Mouse (Mus musculus) neural tube, embryonic 12.5 days (tissue): ENCODE measurements around the gene Baz2b. TPM values are rescaled to one million over a fixed set of nuclear protein-coding genes. Genes with fewer than 3 reads are reported as not detected.

Experiments
- ATAC-seq: fragments of 200-750 bp; cut with Nextera tagmentation; 2 replicates; pipeline ENCODE4 v1.8.0; 2017; ENCODE audit warnings: low read depth, mild to moderate bottlenecking, moderate TSS enrichment, moderate library complexity; ENCODE audit not compliant: low FRiP score
- H3K27ac ChIP-seq: fragments of 300-500 bp; sonication (generic); 2 replicates; pipeline ENCODE4 v1.5.1; 2016
- H3K27me3 ChIP-seq: fragments of 300-500 bp; sonication (generic); replicated peaks from 2 replicates; pipeline ENCODE4 v1.6.1; 2016; ENCODE audit warnings: mild to moderate bottlenecking
- H3K36me3 ChIP-seq: fragments of 300-500 bp; sonication (generic); 2 replicates; pipeline ENCODE4 v1.6.1; 2016; ENCODE audit warnings: mild to moderate bottlenecking
- H3K4me1 ChIP-seq: fragments of 300-500 bp; sonication (generic); 2 replicates; pipeline ENCODE4 v1.6.1; 2016
- H3K4me2 ChIP-seq: fragments of 300-500 bp; sonication (generic); replicated peaks from 2 replicates; pipeline ENCODE4 v1.6.1; 2016; ENCODE audit warnings: mild to moderate bottlenecking
- H3K4me3 ChIP-seq: fragments of 300-500 bp; sonication (generic); 2 replicates; pipeline ENCODE4 v1.5.1; 2016
- H3K9ac ChIP-seq: fragments of 300-500 bp; sonication (generic); 2 replicates; pipeline ENCODE4 v1.6.1; 2016; ENCODE audit warnings: mild to moderate bottlenecking
- H3K9me3 ChIP-seq: fragments of 300-500 bp; sonication (generic); 2 replicates; pipeline ENCODE4 v1.6.1; 2016; ENCODE audit warnings: mild to moderate bottlenecking
- WGBS: fragments of 180-500 bp; shearing (Covaris S2); methylation state at CpG from one replicate; pipeline ENCODE4 v1.1.7; 2016; 5-methylcytosine and 5-hydroxymethylcytosine counted together
- polyA plus RNA-seq: library from polyadenylated mRNA; unstranded; fragments of >200 nt; fragmentation: Nextera tagmentation; extraction: Ambion mirVana; gene quantifications from 2 replicates; pipeline ENCODE4 v1.2.1, GENCODE M21; 2016

The Baz2b gene
- polyA plus RNA-seq, 1 experiment from 2014 or later = 78.3 TPM

DNA sequence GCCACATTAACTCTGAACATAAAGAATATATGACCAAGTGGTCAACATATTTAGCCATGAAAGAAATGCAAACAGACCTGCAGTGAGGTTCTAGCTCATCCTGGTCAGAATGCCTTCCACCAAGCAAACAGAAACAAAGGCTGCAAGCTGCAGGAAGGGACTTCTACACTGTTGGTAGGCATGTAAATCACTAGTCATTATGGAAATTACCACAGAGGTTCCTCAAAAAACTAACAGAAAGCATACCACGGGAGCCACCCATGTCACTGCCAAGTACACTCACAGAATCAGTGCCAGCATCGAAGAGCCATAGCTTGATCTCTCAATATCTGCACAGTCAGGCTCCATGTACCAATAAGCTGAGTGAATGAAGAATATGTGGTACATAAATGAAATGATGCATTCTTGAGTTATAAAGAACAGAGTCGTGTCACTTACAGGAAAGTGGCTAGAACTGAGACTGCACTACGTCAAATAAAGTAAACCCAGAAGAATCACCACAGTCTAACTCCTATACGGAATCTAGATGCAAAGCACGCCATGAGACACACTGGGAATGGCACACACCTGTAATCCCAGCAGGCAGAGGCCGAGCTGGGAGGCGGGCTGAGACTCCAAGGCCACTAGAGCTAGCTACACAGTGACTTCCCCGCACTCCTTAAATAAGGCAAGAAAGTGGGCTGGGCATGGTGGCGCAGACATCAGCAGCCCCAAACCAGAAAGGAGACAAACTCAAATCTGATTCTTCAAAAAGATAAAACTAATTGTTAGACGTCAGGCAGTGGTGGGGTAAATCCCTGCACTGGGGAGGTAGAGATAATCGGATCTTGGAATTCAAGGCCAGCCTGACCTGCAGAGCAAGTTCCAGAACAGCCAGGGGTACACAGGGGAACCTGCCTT is 95.7 kb downstream of the Baz2b start:
- Histone ChIP-seq H3K4me1 (peaks cover 8% of the 10 kb centered on the region), H3K27ac (no peak overlapping the region), H3K4me2 (no peak overlapping the region), H3K9me3 (no peaks in the 10 kb centered on the region), H3K4me3 (no peak overlapping the region), H3K36me3 (peaks cover 5% of the 10 kb centered on the region), H3K27me3 (no peaks in the 10 kb centered on the region), H3K9ac (no peak overlapping the region)
- no peak for ATAC-seq
- 89% methylated on average over 12 of the region's 12 CpGs for WGBS

- H3K4me2 ChIP-seq = no peak overlapping the region
- peaks cover 5% of the 10 kb centered on the region for H3K36me3 ChIP-seq
- H3K27me3 ChIP-seq = no peaks in the 10 kb centered on the region
- 96% methylated on average over 2 of the region's 2 CpGs for WGBS
- H3K9me3 ChIP-seq = no peaks in the 10 kb centered on the region
- no peaks in the 10 kb centered on the region for H3K4me1 ChIP-seq
- ATAC-seq = no peak
- H3K9ac ChIP-seq = no peak overlapping the region
- H3K27ac ChIP-seq = no peak overlapping the region
- H3K4me3 ChIP-seq = no peak overlapping the region
Observed at GRCm38 (mm10) chr2:60112116-60112515, 97.5 kb downstream of the Baz2b start.

DNA sequence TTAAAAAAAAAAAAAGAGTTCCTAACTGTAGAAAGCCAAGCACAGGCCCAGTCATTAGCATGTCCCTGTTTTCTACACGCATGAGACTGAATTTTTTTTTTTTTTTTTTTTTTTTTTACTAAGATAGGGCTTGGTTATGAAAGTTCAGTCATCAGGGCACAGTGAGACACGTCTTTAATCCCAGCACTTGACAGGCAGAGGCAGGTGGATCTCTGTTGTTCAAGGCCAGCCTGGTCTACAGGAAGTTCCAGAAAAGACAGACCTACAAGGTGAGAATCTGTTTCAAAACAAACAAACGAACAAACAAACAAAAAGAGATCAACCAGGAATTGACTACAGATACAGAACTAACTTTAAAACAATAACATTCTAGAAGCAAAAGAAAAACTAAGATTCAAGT is 100.6 kb downstream of the Baz2b start:
- no peak for ATAC-seq
- peaks cover 5% of the 10 kb centered on the region for H3K36me3 ChIP-seq
- H3K4me1 ChIP-seq = no peaks in the 10 kb centered on the region
- H3K9me3 ChIP-seq = no peaks in the 10 kb centered on the region
- H3K27ac ChIP-seq = no peak overlapping the region
- no peak overlapping the region for H3K4me3 ChIP-seq
- WGBS = 85% methylated on average over 3 of the region's 3 CpGs
- no peak overlapping the region for H3K9ac ChIP-seq
- H3K4me2 ChIP-seq = no peak overlapping the region
- H3K27me3 ChIP-seq = no peaks in the 10 kb centered on the region

DNA sequence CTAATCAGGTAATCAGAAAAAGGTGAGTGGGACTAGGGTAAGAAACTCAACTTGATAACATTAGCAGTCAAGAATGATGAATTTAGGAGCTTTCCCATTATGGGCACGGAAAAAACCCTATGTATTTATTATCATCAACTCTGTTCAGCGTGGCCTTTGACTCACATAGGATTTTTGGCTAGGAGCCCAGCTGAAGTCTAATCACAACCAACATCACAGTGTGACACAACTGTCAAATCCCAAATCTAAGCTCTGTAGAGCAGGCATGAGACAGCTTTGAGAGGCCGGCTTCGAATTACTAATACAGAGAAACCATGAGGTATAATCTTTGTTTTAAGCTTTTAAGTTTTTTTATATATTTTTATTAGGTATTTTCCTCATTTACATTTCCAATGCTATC is 113.0 kb downstream of the Baz2b start:
- Histone ChIP-seq H3K9me3 (no peaks in the 10 kb centered on the region), H3K27me3 (no peaks in the 10 kb centered on the region), H3K4me1 (no peaks in the 10 kb centered on the region), H3K36me3 (no peaks in the 10 kb centered on the region), H3K27ac (no peak overlapping the region), H3K4me3 (no peak overlapping the region), H3K4me2 (no peak overlapping the region), H3K9ac (no peak overlapping the region)
- WGBS = 91% methylated on average over 4 of the region's 4 CpGs
- no peak for ATAC-seq

GRCm38 (mm10) chr2:60090280-60090679 is 119.4 kb downstream of the Baz2b start:
- H3K27ac ChIP-seq = no peak overlapping the region
- 40% methylated on average over 6 of the region's 6 CpGs for WGBS

DNA sequence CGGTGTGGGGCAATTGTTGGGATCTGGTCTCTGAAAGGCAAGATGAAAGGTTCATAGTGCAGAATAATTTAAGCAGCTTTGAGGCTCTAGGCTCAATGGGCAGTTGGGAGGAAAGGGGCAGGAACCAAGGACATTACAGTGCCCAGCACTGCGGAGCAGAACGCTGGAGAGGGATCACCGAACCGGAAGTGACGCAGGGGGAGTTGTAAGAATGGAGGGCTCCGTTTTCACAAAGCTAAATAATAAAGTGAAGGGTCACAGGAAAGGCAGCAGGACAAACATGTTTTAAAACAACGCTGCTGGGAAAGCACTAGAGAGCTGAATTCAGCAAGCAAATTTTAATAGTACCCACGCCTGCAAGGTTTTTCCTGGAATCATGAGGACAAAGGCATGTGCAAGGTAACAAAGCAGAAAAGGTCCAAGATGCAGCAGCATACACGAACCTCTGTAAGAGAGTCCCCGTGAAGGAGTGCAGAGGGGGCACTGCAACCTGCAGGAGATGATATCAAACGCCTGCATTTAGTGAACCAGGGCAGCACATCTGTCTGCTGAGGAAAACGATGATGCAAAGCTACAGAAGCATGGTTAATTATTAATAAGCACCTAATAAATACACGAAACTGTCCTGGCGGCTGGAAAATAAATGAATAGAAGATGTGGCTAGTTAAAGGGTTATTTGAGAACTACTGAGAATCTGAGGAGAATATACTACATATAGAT is 120.0 kb downstream of the Baz2b start:
- Histone ChIP-seq H3K9ac (no peak overlapping the region), H3K4me1 (peaks cover 14% of the 10 kb centered on the region), H3K27me3 (no peaks in the 10 kb centered on the region), H3K4me2 (peak overlapping the region; percentile 32), H3K9me3 (no peaks in the 10 kb centered on the region), H3K27ac (no peak overlapping the region), H3K4me3 (no peak overlapping the region), H3K36me3 (no peaks in the 10 kb centered on the region)
- WGBS = 39% methylated on average over 15 of the region's 15 CpGs
- peak; percentile 39; the same call in 1 of the 2 replicates for ATAC-seq

More at GRCm38 (mm10) chr2:60090280-60090679, 119.4 kb downstream of the Baz2b start:
- ATAC-seq = no peak; the same call in 1 of the 2 replicates
- Histone ChIP-seq H3K9me3 (no peaks in the 10 kb centered on the region), H3K27me3 (no peaks in the 10 kb centered on the region), H3K36me3 (no peaks in the 10 kb centered on the region), H3K4me1 (peaks cover 11% of the 10 kb centered on the region; the same call in 1 of the 2 replicates), H3K4me2 (peak overlapping the region; percentile 20; the same call in 1 of the 2 replicates), H3K4me3 (no peak overlapping the region), H3K9ac (no peak overlapping the region)

DNA sequence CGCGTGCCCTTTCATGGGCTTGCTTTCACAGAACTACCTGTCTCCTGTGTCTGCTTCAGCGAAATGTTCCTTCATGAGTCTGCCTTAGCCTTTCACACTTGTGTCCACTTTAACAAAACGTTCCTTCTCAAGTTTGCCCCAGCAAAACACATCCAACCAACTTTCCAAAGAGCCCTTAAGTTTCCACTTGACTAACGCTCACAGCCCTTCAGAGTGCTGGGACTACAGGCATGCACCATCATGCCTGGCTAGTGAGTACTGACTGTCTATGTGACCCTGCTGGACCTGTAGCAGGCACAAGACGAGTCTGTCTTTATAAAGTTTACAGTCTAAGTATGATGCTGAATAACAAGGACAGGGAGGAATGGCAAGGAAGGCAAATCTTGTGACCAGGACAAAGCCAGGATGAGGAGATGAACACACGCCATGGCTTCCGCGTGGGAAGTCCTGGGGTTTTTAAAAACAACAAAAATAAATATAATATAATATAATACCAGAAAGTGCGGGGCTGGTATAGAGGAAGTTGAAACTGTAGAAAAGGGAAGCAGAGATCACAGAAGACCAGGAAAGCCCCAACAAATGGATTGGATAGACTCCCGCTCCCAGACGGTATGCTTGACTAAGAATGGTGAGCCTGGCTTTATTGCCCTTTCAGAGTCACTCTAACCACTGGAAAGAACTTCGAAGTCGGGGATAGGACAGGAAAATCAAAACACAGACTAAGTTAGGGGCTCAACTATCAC is 120.7 kb downstream of the Baz2b start:
- Histone ChIP-seq H3K27ac (no peak overlapping the region), H3K4me2 (peak overlapping the region; percentile 32; the same call in 1 of the 2 replicates), H3K36me3 (no peaks in the 10 kb centered on the region), H3K4me3 (no peak overlapping the region), H3K27me3 (no peaks in the 10 kb centered on the region), H3K4me1 (peaks cover 14% of the 10 kb centered on the region), H3K9ac (no peak overlapping the region), H3K9me3 (no peaks in the 10 kb centered on the region)
- WGBS = 82% methylated on average over 14 of the region's 14 CpGs
- ATAC-seq = no peak

GRCm38 (mm10) chr2:60086197-60086903 is 123.3 kb downstream of the Baz2b start:
- whole genome bisulfite sequencing = 85% methylated on average over 8 of the region's 8 CpGs

GRCm38 (mm10) chr2:60084823-60085222 is 124.8 kb downstream of the Baz2b start:
- no peak for ATAC-seq
- WGBS = 87% methylated on average over 1 of the region's 1 CpGs
- no peak overlapping the region for H3K9ac ChIP-seq
- peaks cover 9% of the 10 kb centered on the region; the same call in 1 of the 2 replicates for H3K4me1 ChIP-seq
- no peaks in the 10 kb centered on the region for H3K36me3 ChIP-seq
- no peak overlapping the region for H3K4me3 ChIP-seq
- no peaks in the 10 kb centered on the region for H3K9me3 ChIP-seq
- H3K4me2 ChIP-seq = no peak overlapping the region
- H3K27ac ChIP-seq = no peak overlapping the region
- no peaks in the 10 kb centered on the region for H3K27me3 ChIP-seq

More at GRCm38 (mm10) chr2:60086197-60086903, 123.3 kb downstream of the Baz2b start:
- Histone ChIP-seq H3K9me3 (no peaks in the 10 kb centered on the region), H3K36me3 (no peaks in the 10 kb centered on the region), H3K27me3 (no peaks in the 10 kb centered on the region), H3K4me3 (no peak overlapping the region), H3K9ac (no peak overlapping the region), H3K4me1 (peaks cover 14% of the 10 kb centered on the region), H3K27ac (no peak overlapping the region), H3K4me2 (no peak overlapping the region)
- no peak for ATAC-seq

GRCm38 (mm10) chr2:60082984-60083636 is 126.5 kb downstream of the Baz2b start:
- Histone ChIP-seq H3K27ac (no peak overlapping the region), H3K9ac (no peak overlapping the region), H3K4me2 (no peak overlapping the region), H3K4me3 (no peak overlapping the region), H3K4me1 (peaks cover 3% of the 10 kb centered on the region; the same call in 1 of the 2 replicates), H3K36me3 (no peaks in the 10 kb centered on the region), H3K9me3 (no peaks in the 10 kb centered on the region), H3K27me3 (no peaks in the 10 kb centered on the region)
- no peak for ATAC-seq
- WGBS = 58% methylated on average over 7 of the region's 7 CpGs

DNA sequence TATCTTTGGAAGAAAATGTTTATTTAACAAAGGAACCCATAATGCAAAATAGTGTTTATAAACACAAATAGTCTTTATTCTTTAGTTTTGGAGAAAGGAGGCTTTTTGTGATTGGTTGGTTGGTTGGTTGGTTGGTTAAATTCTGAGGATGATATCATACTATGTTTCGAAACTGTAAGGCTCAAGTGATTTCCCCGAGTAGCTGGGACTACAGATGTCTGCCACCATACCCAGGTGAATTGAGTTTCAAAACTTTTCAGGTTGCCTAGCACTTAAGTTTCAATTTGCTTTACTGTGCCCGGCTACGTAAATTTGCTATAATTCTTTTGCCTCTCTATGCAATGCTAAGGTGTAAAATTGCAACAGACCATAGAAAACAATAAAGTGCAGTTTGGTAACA is 127.4 kb downstream of the Baz2b start:
- Histone ChIP-seq H3K4me3 (no peak overlapping the region), H3K27ac (no peak overlapping the region), H3K9ac (no peak overlapping the region), H3K27me3 (no peaks in the 10 kb centered on the region), H3K4me2 (no peak overlapping the region), H3K4me1 (peaks cover 3% of the 10 kb centered on the region; the same call in 1 of the 2 replicates), H3K36me3 (no peaks in the 10 kb centered on the region), H3K9me3 (no peaks in the 10 kb centered on the region)
- no peak for ATAC-seq
- 94% methylated on average over 4 of the region's 4 CpGs for WGBS
